Mouse (Mus musculus) cerebellum, postnatal 36 days (tissue): ENCODE measurements around the gene Hnrnpf.

Experiments
- DNase-seq, 2 experiments: peaks; one replicate each; pipeline ENCODE4 v3.0.0; 2021 to 2022; ENCODE audit warnings: mixed read lengths in 2 of 2

Gene Hnrnpf

DNA sequence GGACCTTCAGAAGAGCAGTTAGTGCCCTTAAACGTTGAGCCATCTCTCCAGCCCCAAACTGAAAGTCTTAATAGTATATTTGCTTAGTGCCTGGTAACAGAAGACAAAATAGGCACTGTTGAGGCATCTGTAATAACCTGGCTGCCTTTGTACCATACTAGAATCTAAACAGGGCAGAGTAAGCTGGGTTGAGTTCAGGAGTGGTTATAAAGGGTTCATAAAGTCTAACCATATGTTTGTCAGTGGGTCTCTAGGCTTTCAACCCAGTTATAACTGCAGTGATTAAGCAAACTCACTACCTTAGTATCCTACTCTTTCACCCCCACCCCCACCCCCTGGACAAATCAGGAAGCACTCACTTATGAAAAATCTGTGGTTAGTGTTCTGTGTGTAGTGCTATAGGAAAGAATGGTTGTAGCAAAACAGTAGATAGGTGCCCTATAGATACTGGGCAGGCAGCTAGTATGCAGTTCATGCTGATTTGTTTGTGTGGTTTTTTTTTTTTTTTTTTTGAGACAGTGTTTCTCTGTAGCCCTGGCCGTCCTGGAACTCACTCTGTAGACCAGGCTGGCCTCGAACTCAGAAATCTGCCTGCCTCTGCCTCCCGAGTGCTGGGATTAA, 26.9 kb downstream of the Hnrnpf start:
- no peak for DNase-seq

DNA sequence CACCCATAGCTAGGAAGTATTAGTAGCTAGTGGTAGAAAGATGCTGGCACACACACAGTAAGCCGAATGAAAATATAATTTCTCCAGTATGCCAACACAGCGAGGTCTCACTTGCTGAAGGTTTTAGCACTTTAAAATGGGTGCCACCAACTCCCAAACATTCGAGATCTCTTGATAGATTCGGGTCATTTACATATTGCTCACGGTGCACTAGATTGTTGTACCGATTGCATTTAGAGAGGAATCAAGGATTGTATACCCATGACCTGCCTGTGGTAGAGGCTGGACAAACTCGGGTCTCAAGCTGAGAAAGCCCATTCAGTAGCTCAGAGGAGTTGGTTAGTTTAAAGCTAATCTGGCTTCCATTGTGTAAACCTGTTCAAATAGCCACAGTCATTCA, 27.8 kb downstream of the Hnrnpf start:
- no peak for DNase-seq

DNA sequence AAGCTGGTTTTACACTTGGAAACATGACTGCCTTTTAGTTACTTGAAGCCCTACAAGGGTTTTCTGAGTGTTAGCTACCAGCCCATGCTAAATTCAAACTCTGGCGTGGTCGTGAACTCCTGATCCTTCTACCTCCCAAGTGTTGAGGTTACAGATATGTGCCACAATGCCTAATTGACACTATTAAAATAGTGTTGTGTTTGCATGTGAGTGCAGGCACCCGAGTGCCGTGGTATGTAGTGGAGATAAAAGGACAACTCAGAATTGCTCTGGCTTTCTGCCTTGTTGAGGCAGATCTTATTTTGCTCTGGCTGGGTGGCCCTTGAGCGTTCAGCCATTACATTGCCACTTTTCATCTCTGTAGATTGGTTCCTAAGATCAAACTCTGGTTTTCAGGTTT, 28.6 kb downstream of the Hnrnpf start:
- no peak for DNase-seq

DNA sequence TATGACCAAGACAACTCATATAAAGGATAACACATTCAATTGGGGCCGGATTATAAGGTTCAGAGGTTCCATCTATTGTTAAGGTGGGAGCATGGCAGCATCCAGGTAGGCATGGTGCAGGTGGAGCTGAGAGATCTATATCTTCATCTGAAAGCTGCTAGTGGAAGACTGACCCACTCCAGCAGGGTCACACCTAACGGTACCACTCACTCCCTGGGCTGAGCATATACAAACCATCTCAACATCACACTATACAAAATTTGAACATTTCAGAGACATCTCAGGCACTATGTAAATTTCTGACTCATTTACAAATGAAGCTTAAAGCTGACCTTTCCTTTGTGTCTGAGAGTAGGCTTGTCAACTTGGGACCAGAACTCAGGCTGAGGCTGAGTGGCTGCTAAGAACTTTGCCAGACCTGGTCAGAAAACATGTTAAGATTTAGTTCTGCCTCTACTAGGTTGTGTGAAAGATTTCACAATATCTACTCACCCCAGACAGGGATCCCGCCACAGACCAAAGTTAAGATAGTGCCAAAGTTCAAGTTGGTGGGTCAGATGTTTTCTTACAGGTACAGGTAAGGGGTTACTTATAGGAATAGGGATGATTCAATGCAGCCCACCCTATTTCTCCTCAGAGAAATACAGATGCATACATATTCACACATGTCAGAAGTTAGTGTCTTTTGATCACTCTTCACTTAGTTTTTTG, 30.0 kb downstream of the Hnrnpf start:
- no peak for DNase-seq

DNA sequence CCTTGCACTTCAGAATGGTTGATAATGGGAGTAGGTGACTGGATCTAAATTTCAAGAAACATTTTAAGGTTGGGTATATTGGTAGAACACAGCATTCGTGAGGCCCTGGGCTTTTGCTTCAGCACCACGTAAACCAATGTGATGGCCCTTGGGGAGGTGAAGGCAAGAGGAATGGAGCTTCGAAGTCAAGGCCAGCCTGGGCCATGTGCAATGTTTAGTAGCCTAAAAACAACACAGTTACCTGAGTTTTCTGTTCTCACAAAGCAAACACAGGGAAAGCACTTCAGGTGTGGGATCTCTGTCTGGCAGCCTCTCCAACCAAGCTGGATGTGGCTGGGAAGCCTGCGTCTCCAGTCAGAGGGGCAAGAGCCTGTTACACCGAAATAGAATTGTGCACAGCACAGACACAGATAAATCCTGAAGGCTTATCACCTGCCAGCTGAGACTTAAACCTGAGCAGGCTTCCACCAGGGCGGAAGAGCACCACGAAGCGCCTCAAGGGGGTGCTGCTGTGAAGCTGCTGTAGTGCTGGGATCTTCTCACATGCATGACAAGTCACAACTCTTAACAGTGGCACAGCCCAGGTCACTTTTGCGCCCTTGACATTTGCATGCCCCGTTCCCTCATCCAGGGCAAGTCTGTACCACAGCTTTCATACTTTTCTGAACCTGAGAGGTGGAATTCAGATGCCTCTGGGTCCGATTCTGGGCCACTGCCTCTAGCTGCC, 32.4 kb downstream of the Hnrnpf start:
- DNase-seq, result peak in 1 of 2 experiments; percentile 36

DNA sequence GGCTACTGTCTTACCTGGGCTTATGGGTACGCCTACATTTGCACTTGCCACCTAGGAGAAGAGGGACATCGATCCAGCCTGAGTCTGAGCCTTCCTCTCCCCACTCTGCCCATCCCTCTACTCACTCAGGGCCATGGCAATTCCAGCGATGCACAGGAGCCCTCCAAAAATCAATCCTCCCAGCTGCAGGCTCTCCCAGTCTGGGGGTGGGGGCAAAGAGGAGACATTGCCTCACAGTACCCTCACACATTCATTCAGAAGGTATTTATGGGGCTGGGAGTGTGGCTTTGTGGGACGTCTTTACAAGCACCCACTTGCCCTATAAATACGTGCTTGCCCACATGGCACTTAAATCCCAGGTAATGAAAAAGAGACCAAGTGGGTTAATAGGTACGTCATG, 34.2 kb downstream of the Hnrnpf start:
- no peak for DNase-seq

DNA sequence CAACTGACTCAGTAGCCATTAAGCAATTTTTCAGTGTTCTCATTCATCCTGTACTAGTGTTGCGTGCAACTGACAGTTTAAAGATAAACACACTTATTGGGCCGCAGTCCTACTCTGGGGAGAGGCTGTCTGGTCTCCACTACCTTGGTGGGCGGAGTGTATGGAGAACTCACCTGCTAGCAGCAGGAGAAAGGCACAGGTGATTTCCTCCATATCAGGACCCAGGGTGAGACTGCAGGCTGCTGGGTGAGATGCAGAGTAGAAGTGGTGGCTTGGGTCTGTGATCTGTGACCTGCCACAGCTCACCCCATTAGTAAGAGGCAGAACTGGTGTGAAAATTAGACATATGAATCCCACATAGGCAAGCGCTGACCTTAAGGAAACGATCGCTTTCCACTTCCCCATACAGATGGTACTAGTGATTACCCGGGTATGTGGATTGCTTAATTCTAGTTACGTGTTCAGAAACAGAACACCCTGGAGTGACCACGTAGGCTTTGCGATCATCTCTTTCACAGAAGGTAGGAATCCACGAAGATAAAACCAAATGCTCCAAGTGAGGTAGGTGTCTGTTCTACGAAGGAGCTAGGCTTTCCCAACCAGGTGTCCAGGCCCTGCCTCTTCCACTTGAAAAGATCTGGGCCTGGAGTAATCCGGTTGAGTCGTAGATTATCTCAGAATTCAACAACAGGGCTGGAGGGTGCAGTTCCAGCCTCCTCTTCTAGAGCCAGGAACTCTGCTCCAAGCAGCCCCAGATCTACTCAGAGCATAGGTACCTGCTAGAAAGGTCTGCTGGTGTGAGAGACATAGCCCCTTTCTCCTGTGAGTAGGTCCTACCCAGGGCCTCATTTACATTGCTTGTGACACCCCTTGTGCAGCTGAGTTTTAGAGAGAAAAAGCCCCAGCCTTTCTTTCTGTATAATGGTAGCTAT, 35.8 kb downstream of the Hnrnpf start:
- DNase-seq, result no peak

DNA sequence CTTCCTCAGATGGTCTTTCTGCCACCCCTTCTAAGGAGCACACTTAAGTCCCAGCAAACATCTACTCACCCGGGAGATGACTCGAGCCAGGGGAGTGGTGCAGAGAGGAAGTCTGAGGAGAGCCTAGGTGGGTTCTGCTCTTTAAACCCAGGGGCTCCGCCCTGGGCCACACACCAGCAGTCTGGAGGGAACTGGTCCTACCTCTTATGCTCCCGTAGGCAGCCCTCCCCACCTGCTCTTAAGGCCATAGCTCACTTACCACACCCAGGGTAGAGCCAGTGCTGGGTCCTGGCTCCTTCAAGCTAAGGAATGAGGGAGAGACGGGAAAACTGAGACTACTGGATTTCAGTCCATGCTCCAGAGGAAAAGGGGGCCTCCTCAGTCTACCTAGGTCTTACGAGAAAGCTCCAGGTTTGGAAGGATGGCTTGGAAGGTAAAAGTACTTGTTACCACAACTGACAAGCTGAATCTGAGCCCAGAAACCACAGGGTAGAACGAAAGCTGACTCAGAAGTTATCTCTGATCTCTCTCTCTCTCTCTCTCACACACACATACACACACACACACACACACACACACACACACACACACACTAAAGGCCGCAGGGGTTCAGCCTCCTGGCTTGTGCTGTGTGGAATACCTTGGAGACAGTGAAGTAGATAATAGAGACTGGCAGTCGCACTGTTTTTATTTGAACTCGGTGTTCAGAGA, 37.3 kb downstream of the Hnrnpf start, which contains the start of gene Fxyd4:
Fxyd4 (minus strand) TSS at position 471 of the 711 bp plus-strand sequence.
- no peak for DNase-seq

DNA sequence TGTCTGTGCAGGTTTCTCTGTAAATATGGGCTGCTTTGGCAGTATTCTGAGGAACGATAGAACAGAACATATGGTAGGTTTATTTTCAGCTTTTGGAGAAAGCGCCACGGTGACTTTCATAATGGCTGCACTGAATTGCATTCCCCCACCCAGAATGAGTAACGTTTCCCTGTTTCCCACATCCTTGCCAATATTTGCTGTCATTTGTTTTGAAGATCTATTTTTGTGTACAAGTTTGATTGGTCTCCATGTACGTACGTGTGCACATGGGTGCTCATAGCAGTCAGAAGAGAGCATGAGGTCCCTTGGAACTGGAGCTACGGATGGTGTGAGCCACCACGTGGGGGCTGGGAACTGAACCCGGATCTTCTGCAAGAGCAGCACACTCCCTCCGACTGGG, 38.8 kb downstream of the Hnrnpf start:
- peak; percentile 34 to 37 for DNase-seq

DNA sequence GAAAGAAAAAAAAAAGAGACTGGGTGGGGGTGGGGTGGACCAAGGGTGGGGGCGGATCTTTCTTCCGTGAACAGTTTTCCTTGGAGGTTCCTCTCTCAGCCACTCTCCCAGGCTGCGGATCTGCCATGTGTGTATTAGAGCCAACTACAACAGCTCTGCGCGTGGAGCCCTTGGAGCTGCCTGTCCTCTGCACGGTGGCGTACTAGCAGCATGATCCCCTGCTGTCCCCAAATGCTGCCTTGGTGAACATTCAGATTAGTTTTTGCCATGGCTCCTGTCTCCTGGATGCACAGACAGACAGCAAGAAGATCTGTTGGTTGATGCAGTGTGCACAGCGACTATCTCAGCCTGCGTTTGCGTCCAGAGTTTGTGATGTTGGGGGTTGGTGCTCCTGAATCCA, 42.6 kb downstream of the Hnrnpf start:
- DNase-seq, result peak; percentile 70 to 76

DNA sequence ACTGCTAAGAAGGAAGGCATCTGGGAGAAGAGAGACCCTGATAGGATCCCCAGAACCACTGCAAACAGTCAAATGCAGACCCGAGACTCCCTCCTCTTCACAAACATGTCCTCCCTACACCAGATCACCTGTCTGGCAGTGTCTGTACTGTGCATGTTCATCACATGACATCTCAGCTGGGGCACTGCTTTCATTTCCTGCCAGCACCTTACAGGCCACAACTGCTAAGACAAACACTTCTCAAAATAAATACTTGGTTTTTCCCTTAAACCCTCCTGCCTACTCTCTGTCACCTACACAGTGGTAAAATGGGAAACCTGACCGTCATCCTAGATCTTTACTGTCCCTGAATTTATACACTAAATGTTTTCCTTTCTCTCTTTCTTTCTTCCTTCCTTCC, 43.8 kb downstream of the Hnrnpf start:
- DNase-seq, result no peak

DNA sequence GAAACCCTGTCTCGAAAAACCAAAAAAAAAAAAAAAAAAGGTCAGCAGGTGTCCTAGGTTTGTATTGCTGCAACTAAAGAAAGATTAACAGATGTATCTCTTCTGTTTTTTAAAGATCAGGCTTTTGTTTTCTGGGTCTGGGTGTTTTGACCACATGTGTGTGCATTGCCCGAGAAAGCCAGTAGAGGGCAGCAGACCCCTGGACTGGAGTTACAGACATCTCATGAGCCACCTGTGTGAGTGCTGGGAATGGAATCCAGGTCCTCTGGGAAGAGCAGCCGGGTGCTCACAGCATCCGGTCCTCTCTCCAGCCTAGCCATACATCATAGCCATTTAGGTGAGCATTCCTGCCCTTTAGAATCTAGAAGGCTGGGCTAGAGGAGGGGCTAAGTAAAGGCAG, 52.2 kb downstream of the Hnrnpf start:
- no peak for DNase-seq

DNA sequence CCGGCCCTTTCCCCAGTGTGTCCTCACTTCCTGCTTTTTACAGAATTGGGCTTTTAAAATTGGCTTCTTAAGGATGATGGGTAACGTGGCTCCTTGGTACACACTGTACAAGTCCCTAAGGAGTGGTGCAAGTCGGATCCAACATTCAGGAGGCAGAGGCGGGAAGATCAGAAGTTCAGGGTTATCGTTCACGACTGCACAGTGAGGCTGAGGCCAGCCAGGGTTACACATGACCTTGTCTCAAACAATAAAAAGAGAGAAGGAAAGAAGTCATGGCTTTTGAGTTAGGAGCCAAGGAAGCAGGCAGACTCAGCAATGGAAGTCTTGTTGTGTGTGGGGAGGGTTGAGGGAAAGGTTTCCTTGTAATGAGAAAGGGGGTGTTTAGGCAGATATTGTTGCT, 56.0 kb downstream of the Hnrnpf start:
- no peak for DNase-seq

DNA sequence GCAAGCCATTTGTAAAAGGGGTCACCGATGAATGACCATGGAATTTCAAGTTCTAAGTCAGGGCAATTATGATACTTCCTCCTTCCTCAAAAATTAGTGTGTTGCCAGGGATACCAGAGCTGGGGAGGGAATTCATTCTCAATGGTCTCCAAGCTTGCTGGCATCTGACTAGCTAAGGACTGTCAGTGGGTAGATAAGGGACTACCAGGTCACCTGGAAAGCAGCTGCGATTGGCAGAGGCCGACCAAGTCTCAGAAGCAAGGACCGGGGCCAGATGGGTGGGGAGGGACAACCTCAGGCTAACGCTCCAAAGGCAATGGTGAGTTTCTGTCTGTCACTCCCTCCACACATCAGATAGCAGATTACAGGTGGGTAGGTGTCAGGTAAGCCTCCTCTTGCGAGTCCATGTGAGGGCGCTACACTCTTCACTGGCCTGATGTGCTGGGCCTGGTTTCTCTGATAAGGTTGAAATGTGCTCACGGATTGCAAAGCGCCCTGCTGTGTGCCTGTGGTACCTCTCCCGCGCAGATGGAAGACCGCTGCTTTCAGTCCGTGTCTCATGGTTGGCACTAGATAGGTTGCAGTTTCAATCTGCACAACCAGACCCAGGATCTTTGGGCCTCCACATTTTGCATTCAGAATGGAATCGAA, 56.9 kb downstream of the Hnrnpf start:
- DNase-seq, result no peak

DNA sequence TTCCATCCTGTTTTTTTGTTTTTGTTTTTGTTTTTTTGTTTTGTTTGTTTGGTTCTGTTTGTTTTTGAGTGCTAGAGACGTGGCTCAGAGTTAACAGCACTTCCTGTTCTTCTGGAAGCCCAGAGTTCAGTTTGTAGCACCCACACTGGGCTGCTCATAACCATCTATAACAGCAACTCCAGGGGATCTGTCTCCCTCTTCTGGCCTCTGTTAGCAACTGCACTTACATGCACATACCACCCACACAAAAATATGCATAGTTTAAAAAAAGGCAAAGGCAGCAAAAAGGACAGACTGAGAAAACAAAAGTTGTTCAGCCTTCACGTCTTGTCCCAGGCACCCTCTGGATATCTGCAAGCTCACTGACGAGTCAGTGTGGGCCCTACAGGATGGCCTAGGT, 63.1 kb downstream of the Hnrnpf start:
- no peak for DNase-seq

DNA sequence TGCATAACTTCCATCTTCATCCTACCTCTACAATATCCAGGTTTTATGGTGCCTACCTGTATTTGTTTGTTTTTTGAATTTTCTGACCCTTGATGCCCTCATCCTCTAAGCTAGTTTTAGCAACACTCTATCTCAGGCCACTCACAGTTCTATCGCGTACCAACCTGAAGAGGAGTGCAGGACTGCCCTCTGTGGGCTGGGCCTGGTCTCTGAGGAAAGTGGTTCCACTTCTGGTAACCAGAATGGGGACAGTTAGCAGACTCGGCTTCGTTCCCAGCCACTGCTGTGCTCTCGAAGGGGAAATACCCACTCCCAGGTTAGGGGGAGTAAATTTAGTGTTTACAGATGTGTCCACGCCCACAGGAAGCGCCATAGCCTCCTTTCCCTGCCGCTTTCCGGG, 66.6 kb downstream of the Hnrnpf start:
- no peak for DNase-seq
